Mouse (Mus musculus) cortical plate, adult 2 months (tissue): ENCODE measurements around the gene Psmg3.

ENCODE experiments used
- CTCF ChIP-seq: fragments of 200-500 bp; IDR thresholded peaks from 2 replicates; pipeline ENCODE4 v1.5.1; 2011; ENCODE audit warnings: mild to moderate bottlenecking, control low read depth, low read length; ENCODE audit not compliant: insufficient read depth; ENCODE audit errors: extremely low read depth
- POLR2A ChIP-seq: fragments of 200-500 bp; IDR thresholded peaks from 2 replicates; pipeline ENCODE4 v1.6.1; 2011; ENCODE audit warnings: mild to moderate bottlenecking, low read length, control low read depth; ENCODE audit not compliant: insufficient read depth; ENCODE audit errors: extremely low read depth

DNA sequence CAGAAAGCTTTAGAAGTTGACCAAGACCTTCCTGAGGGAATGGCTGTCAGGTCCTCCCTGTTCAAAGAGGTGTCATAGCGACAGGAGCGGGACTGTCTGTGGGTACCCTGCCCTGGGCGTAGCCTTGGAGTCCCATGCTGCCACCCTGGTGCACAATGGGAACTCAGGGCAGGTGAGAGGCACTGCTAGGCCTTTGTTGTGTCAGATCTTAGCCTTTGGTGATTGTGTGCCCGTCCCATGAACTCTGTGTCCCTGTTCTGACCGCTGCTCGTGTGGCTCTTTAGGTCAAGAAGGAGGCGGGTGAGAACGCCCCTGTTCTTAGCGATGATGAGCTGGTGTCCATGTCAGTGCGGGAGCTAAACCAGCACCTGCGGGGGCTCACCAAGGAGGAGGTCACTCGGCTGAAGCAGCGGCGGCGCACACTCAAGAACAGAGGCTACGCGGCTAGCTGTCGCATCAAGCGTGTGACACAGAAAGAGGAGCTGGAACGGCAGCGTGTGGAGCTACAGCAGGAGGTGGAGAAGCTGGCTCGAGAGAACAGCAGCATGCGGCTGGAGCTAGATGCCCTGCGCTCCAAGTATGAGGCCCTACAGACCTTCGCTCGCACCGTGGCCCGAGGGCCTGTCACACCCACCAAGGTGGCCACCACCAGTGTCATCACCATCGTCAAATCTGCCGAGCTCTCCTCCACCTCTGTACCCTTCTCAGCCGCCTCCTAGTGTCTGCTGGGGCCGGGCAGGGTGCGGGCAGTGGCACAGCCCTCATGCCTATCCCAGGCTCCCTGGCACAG, 26.7 kb downstream of the Psmg3 start:
- TF ChIP-seq CTCF (no peak), POLR2A (no peak)
